Mouse (Mus musculus): ENCODE results near the gene Man2a2.
"Not testable (repeated sequence)": the region's sequence is repeated elsewhere in the genome, so short reads cannot be mapped to it uniquely, and the experiment has no call there.

The Man2a2 gene

DNA sequence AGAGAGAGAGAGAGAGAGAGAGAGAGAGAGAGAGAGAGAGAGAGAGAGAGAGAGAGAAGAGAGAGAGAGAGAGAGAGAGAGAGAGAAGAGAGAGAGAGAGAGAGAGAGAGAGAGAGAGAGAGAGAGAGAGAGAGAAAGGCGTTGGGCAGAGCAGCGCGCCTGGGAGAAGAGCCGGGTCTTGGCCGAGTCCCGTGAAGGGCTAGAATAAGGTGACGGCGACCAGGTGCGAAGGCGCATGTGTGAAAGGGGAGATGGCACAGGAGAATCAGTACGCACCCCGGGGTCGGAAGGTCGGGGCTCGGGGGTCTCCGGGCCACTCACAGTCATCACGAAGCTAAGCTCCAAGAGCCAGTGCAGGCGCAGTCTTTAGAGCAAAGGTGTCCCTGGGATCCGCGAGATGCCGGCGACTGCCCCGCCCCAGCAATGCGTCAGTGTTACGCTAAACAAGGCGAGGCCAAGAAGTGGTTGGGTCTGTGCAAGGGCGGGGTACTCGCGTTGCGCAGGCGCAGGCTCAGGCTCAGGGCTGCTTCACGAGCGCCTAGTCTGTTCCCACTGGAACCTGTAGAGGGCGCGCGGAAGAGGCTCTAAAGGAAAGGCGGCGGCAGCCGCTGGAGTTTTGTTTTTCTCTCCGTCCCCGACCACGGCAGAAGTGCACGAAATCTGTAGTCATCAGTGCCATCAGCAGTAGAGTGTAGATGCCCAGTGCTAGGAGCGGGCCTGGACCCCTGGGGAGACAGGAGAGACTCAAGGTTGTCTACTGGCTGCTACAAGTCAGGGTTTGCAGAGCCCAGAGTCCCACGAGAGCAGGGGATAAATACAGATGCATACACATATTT is 31.2 kb downstream of the Man2a2 start:
- in situ Hi-C loops (cut with MboI): loop anchor here (5.0 kb wide), 1 partner anchor 32 kb away; the partner anchor contains the start of gene Man2a2

DNA sequence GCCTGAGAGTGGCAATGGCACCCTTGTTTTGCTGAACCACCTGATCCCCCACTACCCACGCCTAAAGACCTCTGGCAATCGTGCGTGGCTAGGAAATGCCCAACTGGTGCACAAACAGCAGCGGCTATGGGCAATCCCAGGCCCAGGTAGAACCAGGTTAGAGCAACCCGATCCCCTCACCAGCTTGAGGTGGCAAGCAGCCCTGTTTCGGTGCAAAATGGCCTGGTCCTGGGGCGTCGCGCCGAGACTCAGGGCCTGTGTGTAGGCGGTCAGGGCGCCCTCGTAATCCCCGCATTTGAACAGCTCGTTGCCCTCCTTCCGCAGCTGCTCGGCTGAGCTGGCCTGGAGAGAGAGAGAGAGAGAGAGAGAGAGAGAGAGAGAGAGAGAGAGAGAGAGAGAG is 31.8 kb downstream of the Man2a2 start:
- in situ Hi-C loops (cut with MboI): loop anchor here (5.0 kb wide), 1 partner anchor 33 kb away; the partner anchor contains the start of gene Man2a2

DNA sequence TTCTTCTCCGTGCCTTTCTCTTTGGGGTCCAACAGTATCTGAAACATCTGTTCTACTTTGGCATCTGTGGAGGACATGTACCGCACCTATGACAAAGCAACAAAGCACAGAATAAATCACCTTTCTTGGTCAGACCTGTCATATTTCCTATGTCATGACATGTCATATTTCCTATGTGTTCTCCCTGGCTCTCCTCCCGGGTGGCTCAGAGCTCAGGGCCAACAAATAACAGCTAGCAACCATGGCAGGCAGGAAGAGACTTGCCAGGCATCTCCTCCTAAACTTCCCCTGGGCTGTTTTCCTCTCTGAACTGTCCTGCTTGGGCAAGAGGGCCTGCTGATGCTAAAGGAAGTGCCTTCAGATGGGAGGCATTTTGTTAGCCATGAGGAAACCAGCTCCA is 34.2 kb downstream of the Man2a2 start:
- in situ Hi-C loops (cut with MboI): loop anchor here (5.0 kb wide), 1 partner anchor 35 kb away; the partner anchor contains the start of gene Man2a2

DNA sequence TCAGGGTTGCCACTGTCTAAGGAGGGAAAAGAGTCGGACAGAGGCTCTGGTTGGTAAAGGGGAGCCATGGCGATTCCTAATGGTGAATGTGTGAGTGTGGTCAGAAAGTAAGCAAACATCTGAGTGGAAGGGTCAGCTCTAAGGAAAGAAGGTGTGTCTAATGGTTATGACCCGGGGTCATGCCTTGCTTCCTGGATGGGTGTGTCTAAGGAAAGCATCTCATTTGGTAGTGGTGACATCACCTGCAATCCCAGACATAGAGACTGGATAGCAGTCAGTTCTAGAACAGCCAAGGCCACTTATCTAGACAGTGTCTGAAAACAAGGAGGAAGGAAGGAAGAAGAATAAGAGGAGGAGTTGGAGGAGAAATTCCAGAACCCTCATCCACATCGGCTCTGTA is 36.3 kb downstream of the Man2a2 start:
- in situ Hi-C loops (cut with MboI): loop anchor here (5.0 kb wide), 1 partner anchor 37 kb away; the partner anchor contains the start of gene Man2a2

DNA sequence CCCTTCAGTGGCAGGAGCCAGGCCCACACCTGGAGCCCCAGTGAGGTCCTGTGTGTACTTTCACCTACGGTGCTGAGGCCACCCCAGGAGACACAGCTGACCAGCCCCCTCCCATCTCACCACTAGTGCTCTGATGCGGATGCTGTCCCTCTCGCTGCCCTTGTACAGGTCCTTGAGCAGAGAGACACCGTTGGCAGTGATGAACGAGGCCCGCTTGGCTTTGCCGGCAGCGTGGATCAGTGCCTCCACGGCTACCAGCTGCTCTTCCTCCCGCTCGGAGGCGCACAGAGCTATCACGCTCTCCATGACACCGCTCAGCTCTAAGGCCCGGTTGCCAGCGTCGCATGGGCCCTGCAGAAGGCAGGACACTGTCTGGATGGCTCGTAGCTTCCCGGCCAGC is 39.7 kb downstream of the Man2a2 start:
- in situ Hi-C loops (cut with MboI): no loop called here

DNA sequence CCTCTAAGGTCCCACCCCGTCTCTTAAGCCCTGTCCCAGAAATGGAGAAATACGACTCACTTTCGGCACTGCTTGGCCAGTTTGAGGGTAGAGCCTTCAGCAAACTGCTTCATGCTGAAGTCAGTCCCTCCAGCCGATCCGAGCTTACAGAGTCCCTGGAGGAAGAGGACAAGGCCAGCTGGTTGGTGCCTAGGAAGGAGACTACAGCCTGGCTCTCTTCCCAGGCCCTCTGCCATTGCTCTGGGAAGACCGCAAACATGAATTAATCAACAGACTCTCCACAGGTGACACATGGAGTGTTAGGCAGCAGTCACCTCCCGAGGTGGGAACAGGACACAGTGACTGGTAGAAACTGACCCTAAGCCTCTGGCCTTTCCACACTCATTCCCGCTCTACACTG is 40.9 kb downstream of the Man2a2 start:
- in situ Hi-C loops (cut with MboI): no loop called here

DNA sequence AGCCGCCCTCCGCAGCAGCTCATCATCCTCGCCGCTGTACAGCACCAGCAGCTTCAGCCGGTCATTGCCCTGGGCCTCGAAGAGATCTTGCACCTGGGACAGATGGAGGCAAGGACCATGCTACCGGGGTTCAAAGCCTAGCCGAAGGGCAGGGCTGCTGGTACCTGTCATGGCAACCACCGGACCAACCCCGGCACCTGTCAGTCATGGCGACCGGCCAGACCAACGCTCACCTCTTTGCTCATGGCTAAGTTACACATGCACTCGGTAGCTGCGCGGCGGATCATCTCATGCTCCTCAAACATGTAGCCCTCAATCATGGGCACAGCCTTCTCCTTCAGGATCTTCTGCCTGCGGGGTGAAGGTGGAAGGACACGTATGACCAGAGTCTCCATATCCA is 45.1 kb downstream of the Man2a2 start:
- in situ Hi-C loops (cut with MboI): no loop called here

DNA sequence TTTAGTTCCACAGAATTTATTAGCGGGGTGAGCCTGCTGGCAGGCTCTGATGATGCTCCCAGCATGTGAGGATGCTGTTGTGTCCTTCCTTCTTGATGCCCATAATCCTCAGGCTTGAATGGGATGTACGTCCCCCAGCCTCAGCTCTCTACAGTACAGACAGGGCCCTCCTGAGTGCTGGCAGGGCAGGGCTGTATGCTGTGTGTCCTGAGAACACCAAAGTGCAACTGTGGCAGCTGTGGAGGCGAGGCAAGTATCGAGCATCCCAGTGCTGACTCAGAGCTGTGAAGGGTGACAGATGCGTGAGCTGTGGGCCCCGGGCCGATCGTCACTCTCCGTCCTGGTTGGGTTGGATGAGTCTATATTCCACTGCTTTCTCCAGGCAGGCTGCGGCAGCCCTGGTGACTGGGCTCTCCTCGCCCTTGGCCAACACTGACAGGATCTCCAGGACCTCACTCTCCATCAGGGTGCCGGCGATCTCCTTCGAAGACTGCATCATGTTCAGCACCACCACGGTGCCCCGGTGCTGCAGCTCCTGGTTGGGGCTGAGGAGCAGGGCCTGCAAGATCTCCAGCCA is 45.8 kb downstream of the Man2a2 start:
- in situ Hi-C loops (cut with MboI): no loop called here

DNA sequence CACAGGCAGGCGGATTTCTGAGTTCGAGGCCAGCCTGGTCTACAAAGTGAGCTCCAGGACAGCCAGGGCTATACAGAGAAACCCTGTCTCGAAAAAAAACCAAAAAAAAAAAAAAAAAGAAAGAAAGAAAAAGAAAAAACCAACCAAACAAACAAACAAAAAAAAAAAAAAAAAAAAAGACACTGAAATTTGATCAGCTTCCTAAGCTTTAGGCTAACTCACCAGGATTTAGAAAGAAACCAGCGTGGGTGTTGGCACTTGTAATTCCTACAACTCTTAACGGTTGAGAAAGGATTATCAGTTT is 46.4 kb downstream of the Man2a2 start:
- in situ Hi-C loops (cut with MboI): not testable (repeated sequence)

DNA sequence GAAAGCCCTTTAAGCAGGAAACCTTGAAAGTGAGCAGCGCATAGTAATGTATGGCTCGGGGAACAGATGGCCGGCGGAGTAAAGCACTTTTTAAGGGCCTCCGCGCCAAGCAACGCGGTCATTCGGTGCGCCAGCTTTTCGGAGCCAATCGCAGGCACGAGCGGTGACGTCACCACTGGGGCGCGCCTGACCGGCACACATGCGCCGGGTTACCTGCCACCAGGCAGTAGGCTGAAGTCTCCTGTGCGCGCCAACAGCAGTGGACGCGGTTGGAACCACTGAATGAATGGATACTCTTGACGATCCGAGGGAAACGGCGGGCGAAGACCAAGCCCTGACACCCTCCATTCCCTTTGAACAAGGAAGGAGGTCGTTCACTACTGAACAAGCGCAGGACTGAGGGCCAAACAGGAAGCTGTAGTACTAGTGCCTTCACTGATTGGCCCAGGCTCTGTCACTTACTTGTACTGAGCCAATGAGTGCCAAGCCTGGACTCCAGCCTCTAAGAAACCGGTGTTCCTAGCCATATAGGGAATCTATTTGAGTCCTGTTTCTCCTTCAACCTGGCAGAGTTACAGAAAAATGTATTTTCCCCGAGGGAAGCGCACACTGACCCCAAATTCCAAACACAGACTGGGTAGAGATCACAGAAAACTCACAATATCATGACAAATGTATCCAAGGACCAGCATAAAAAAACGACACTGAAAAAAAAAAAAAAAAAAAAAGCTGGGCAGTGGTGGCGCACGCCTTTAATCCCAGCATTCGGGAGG is 46.9 kb downstream of the Man2a2 start, which contains the start of gene Rccd1:
Gene Rccd1 (minus strand): TSS at position 412 of the 773 bp plus-strand sequence.
- in situ Hi-C loops (cut with MboI): no loop called here

DNA sequence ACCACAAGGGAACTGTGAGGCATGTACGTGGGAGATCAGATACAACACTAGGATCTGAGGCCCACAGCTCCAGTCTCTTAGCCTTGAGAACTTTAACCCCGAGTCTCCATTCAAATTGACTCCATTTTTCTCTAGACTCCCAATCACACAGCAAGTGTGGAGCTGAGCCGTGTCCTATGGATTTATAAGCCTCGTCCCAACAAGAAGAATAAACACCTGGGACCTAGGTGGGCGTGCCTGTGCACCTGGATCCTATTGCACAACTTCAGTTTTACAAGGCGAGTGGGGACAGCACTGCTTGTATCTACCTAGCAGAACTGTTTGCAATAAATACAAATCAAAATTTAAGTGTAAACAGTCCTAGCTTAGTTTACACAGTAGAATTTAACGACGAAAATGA is 47.8 kb downstream of the Man2a2 start:
- in situ Hi-C loops (cut with MboI): no loop called here

DNA sequence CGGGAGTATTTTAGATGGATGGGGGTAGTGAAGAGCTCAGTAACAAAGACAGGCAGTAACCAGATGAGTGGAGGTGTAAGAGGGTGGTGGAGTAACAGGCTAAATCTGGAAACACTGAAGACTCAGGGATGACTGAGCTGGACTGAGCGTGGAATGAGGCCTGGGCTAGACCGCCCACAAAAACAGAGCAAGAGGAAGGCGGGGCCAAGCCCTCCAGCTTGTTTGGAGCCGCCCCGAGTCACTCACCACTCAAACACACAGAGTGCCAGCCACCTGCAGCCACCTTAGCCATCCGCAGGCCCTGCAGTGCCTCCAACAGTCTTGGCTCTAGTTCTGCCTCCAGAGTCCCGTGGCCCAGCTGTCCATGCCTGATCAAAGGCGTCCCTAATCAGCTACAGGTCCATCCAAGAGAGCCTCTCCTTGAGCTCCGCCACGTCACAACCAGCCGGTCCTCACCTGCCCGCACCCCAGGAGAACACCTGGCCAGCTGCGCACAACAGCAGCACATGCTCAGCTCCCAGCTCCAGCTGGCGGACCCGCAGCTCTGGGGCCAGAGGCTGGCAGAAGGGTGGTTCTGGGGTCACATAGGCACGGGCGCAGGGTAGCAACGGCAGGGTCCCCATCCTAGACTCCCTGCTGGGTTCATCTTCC is 51.2 kb downstream of the Man2a2 start:
- in situ Hi-C loops (cut with MboI): no loop called here

DNA sequence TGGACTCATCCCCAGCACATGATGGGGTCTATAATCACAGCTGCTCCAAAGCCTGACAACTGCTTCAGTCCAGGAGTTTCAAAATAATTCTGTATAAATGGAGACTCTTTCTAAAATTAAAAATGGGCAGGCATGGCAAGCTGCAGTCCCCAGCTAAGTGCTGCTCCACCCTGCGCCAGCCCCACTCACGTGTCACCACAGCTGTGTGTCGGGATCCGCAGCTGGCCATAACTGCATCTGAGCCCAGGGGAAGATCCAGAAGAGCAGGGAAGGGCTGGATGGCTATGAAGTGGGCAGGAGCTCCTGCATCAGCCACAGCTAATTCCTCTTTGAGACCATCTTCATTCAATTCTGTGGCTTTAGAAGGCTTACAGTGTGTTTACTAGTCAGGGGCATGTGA is 52.5 kb downstream of the Man2a2 start:
- in situ Hi-C loops (cut with MboI): no loop called here

DNA sequence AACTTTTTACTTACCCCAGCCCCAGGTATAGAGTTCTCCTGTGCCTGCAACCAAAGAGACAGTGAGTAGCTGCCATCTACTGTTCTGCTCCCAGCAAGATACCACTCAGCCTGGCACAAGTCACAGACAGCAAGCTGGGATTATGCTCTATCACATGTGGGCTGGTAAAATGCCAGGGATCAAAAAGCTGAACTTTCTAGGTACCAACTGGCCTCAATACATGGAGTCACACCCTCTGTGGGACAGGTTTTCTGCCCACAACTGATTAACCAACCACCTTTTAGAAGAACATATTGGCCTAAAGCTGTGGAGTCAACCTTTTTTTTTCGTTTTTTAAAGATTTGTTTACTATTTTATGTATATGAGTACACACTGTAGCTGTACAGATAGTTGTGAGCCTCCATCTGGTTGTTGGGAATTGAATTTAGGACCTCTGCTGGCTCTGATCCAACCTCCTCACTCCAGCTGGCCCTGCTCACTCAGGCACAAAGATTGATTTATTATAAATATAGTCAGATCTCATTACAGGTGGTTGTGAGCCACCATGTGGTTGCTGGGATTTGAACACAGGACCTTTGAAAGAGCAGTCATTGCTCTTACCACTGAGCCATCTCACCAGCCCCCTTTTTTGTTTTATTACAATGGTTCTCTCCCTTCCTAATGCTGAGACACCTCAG is 53.6 kb downstream of the Man2a2 start:
- in situ Hi-C loops (cut with MboI): no loop called here

DNA sequence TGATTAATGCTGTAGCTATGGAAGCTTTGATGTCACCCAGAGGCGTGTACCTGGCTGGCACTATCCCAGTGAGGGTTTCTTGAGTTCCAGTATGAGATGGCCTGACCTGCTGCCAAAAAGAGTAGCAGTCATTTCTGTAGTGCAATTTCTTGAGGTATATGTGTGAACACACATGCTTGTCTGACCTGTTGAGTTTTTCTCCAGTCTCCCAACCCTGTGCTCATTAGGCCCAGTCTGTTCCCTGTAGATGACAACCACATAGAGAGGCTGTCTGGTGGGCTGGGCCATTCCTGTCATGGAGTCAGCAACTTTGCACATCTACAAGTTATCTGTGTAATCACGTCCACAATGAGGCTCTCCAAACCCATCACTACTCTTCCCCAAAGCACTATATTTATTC is 55.4 kb downstream of the Man2a2 start:
- in situ Hi-C loops (cut with MboI): no loop called here

DNA sequence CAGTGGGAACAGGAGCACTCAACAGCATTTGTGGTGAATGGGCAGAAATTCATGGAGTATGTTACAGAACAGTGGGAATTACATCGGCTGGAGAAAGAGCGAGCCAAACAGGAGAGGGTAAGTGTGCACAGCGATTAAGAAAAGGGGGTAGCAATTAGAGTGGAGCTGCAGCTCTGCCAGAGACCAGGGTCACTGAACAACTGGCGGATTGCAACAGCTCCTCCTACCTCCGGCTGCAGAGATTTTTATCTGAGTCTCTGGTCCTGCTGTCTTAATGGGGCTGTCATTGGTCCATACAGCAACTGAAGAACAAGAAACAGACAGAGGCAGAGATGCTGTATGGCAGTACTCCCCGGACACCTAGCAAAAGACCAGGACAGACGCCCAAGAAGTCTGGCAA is 60.4 kb downstream of the Man2a2 start:
- in situ Hi-C loops (cut with MboI): no loop called here

DNA sequence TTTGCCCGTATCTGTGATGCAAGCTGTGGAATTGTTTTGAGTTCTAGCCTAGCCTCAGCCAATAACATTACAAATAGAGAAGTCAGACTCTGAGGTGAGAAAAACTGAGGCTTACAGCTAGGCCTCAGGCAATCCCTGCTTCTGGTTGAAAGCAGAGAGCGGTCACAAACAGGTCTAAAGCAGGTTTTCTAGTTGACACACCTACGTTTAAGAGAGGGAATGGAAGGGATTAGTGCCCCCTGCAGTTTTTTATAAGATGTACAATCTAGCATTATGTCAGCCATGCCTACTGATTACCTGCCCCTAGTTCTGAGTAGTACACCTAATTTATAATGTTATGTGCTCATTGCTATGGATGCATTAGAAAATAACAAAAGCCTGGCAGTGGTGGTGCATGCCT is 63.4 kb downstream of the Man2a2 start:
- in situ Hi-C loops (cut with MboI): no loop called here

DNA sequence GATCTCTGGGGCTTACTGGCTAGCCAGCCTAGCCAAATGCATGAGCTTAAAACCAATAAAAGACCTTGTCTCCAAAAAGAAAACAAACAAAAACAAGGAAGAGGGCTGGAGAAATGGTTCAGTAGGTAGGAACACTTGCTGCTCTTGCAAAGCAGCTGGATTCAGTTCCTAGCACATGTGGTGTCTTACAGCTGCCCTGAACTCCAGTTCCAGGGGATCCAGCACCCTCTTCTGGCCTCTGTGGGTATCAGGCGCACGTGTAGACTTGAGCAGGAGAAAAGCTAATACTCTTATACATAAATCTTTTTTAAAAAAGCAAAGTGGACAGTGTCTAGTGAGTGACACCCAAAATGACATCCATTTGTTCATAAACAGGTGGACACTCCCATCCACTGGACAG is 69.7 kb downstream of the Man2a2 start:
- in situ Hi-C loops (cut with MboI): no loop called here

DNA sequence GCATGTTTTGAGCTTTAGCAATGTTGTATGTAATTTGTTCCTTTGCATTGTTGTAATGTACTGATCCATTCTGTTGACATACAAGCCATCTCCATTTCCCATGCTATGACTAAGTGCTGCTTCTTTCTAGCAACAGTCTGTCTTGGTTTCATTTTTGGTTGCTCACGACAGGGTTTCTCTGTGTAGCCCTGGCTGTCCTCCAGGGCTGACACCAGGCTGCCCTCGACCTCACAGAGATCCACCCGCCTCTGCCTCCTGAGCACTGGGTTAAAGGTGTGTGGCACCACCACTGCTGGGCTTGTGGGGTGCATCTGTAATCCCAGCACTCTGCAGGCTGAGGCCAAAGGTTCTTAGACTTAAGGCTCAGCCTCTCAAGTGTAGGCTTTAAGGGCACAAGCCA is 71.6 kb downstream of the Man2a2 start:
- in situ Hi-C loops (cut with MboI): no loop called here

Data from mature B cell (primary cell).